Mouse (Mus musculus) liver, embryonic 11.5 days (tissue): Measurements from ENCODE around the gene Cct2. TPM values are rescaled to one million over a fixed set of nuclear protein-coding genes. Genes with fewer than 3 reads are reported as not detected.
"Not testable (repeated sequence)": the region's sequence is repeated elsewhere in the genome, so short reads cannot be mapped to it uniquely, and the experiment has no call there.

ENCODE experiments used
- ATAC-seq: fragments of 200-750 bp; cut with Nextera tagmentation; replicated peaks from 2 replicates; pipeline ENCODE4 v1.8.0; 2017; ENCODE audit warnings: moderate number of reproducible peaks, mild to moderate bottlenecking, moderate TSS enrichment, moderate library complexity; ENCODE audit not compliant: low FRiP score
- DNase-seq: peaks from one replicate; pipeline ENCODE4 v3.0.0-alpha.2; 2017; ENCODE audit warnings: low spot score
- H3K27ac ChIP-seq: fragments of 300-500 bp; sonication (generic); 2 replicates; pipeline ENCODE4 v1.5.1; 2014; ENCODE audit warnings: mild to moderate bottlenecking, low read depth, low read length, control low read depth
- H3K27me3 ChIP-seq: fragments of 300-500 bp; sonication (generic); replicated peaks from 2 replicates; pipeline ENCODE4 v1.6.1; 2014; ENCODE audit warnings: low read length, mixed read lengths; ENCODE audit not compliant: control insufficient read depth, insufficient read depth
- H3K36me3 ChIP-seq: fragments of 300-500 bp; sonication (generic); 2 replicates; pipeline ENCODE4 v1.6.1; 2014; ENCODE audit warnings: mild to moderate bottlenecking, low read length, moderate library complexity, mixed read lengths; ENCODE audit not compliant: control insufficient read depth, insufficient read depth
- H3K4me1 ChIP-seq: fragments of 300-500 bp; sonication (generic); replicated peaks from 2 replicates; pipeline ENCODE4 v1.6.1; 2014; ENCODE audit warnings: low read length, mixed read lengths; ENCODE audit not compliant: control insufficient read depth, insufficient read depth
- H3K4me2 ChIP-seq: fragments of 300-500 bp; sonication (generic); 2 replicates; pipeline ENCODE4 v1.6.1; 2014; ENCODE audit warnings: mild to moderate bottlenecking, control low read depth, moderate library complexity
- H3K4me3 ChIP-seq: fragments of 300-500 bp; sonication (generic); 2 replicates; pipeline ENCODE4 v1.5.1; 2014; ENCODE audit warnings: low read depth, low read length, control low read depth
- H3K9ac ChIP-seq: fragments of 300-500 bp; sonication (generic); 2 replicates; pipeline ENCODE4 v1.6.1; 2014; ENCODE audit warnings: low read depth, low read length, control low read depth
- H3K9me3 ChIP-seq: fragments of 300-500 bp; sonication (generic); 2 replicates; pipeline ENCODE4 v1.6.1; 2016; ENCODE audit warnings: low read length, inconsistent platforms, mixed read lengths; ENCODE audit not compliant: control insufficient read depth
- WGBS: fragments of 180-500 bp; shearing (Covaris S2); extraction: QIAGEN DNeasy Blood & Tissue Kit; methylation state at CpG from one replicate; pipeline ENCODE4 v1.1.7; 2014; 5-methylcytosine and 5-hydroxymethylcytosine counted together
- polyA plus RNA-seq: library from polyadenylated mRNA; unstranded; fragments of >200 nt; fragmentation: Nextera tagmentation; extraction: Ambion mirVana; gene quantifications from 2 replicates; pipeline ENCODE4 v1.2.1, GENCODE M21; 2014

Cct2 gene
- polyA plus RNA-seq, 1 experiment from 2014 or later, result 416 TPM

- no peak for DNase-seq
- ATAC-seq, result no peak
- Histone ChIP-seq H3K9me3 (no peaks in the 10 kb centered on the region), H3K36me3 (peaks cover 6% of the 10 kb centered on the region; the same call in 1 of the 2 replicates), H3K4me2 (peak within 1 kb of the TSS; percentile 49), H3K27ac (no peak within 1 kb of the TSS), H3K4me1 (peaks cover 12% of the 10 kb centered on the region), H3K9ac (no peak within 1 kb of the TSS), H3K27me3 (0 out of 2 replicates have a peak, but pooled peaks cover 7% of the 10 kb centered on the region), H3K4me3 (no peak within 1 kb of the TSS)
- 42% methylated on average over 40 of the region's 40 CpGs for WGBS
These were observed 18.2 kb downstream of the Cct2 start, which contains the start of gene Lrrc10 for GRCm38 (mm10) chr10:117045175-117046056. Gene Lrrc10 (plus strand): TSS chr10:117045341.

- not testable (repeated sequence) for DNase-seq, H3K9me3 ChIP-seq, H3K27ac ChIP-seq, H3K9ac ChIP-seq, H3K27me3 ChIP-seq, H3K36me3 ChIP-seq
- peaks cover 12% of the 10 kb centered on the region for H3K4me1 ChIP-seq
- 27% methylated on average over 16 of the region's 16 CpGs for WGBS
- 0 out of 2 replicates have a peak overlapping the region, but pooled peaks have one; percentile 12 for H3K4me3 ChIP-seq
- ATAC-seq, result peak; percentile 62
- H3K4me2 ChIP-seq, result peak overlapping the region; percentile 49
These were observed 20.0 kb downstream of the Cct2 start for GRCm38 (mm10) chr10:117043497-117044166.

- H3K36me3 ChIP-seq, result no peaks in the 10 kb centered on the region
- no peak overlapping the region for H3K27ac ChIP-seq
- peaks cover 12% of the 10 kb centered on the region for H3K4me1 ChIP-seq
- H3K4me3 ChIP-seq, result no peak overlapping the region
- no peak overlapping the region for H3K4me2 ChIP-seq
- no peak for ATAC-seq
- H3K9me3 ChIP-seq, result no peaks in the 10 kb centered on the region
- DNase-seq, result no peak
- H3K27me3 ChIP-seq, result 0 out of 2 replicates have a peak, but pooled peaks cover 7% of the 10 kb centered on the region
- WGBS, result 50% methylated on average over 14 of the region's 14 CpGs
- H3K9ac ChIP-seq, result no peak overlapping the region
These were observed 21.3 kb downstream of the Cct2 start for GRCm38 (mm10) chr10:117042295-117042694.

- WGBS, result 61% methylated on average over 6 of the region's 6 CpGs
These were observed 23.3 kb downstream of the Cct2 start for GRCm38 (mm10) chr10:117040355-117040754.

GRCm38 (mm10) chr10:117033785-117034184, 29.8 kb downstream of the Cct2 start:
- Histone ChIP-seq H3K4me2 (no peak overlapping the region), H3K4me3 (no peak overlapping the region), H3K27me3 (no peaks in the 10 kb centered on the region), H3K9me3 (no peaks in the 10 kb centered on the region), H3K36me3 (no peaks in the 10 kb centered on the region), H3K27ac (no peak overlapping the region), H3K4me1 (no peaks in the 10 kb centered on the region), H3K9ac (no peak overlapping the region)
- DNase-seq (peak; percentile 71), ATAC-seq (0 out of 2 replicates have a peak, but pooled peaks have one; percentile 15)
- 20% methylated on average over 8 of the region's 8 CpGs for WGBS

More at GRCm38 (mm10) chr10:117040355-117040754, 23.3 kb downstream of the Cct2 start:
- no peak overlapping the region for H3K9ac ChIP-seq
- no peak overlapping the region for H3K4me2 ChIP-seq
- H3K4me3 ChIP-seq, result no peak overlapping the region
- no peaks in the 10 kb centered on the region for H3K36me3 ChIP-seq
- H3K4me1 ChIP-seq, result peaks cover 8% of the 10 kb centered on the region
- ATAC-seq (no peak), DNase-seq (no peak)
- H3K27ac ChIP-seq, result no peak overlapping the region
- no peaks in the 10 kb centered on the region for H3K9me3 ChIP-seq
- H3K27me3 ChIP-seq, result 0 out of 2 replicates have a peak, but pooled peaks cover 2% of the 10 kb centered on the region

- Histone ChIP-seq H3K27me3 (no peaks in the 10 kb centered on the region), H3K9ac (no peak overlapping the region), H3K27ac (no peak overlapping the region), H3K36me3 (no peaks in the 10 kb centered on the region), H3K4me1 (no peaks in the 10 kb centered on the region), H3K4me2 (no peak overlapping the region), H3K9me3 (no peaks in the 10 kb centered on the region), H3K4me3 (no peak overlapping the region)
- 85% methylated on average over 3 of the region's 3 CpGs for WGBS
- DNase-seq (no peak), ATAC-seq (no peak)
These were observed 32.5 kb downstream of the Cct2 start for GRCm38 (mm10) chr10:117031160-117031559.

GRCm38 (mm10) chr10:117026176-117026575, 37.4 kb downstream of the Cct2 start:
- Histone ChIP-seq H3K4me3 (no peak overlapping the region), H3K4me1 (no peaks in the 10 kb centered on the region), H3K9me3 (no peaks in the 10 kb centered on the region), H3K27ac (no peak overlapping the region), H3K9ac (no peak overlapping the region), H3K4me2 (no peak overlapping the region), H3K27me3 (peaks cover 11% of the 10 kb centered on the region), H3K36me3 (no peaks in the 10 kb centered on the region)
- DNase-seq (no peak), ATAC-seq (no peak)
- WGBS, result 74% methylated on average over 8 of the region's 8 CpGs

- not testable (repeated sequence) for H3K9ac ChIP-seq, H3K36me3 ChIP-seq, H3K4me3 ChIP-seq, H3K9me3 ChIP-seq, H3K4me1 ChIP-seq, DNase-seq, H3K4me2 ChIP-seq, H3K27ac ChIP-seq, ATAC-seq
- peaks cover 11% of the 10 kb centered on the region for H3K27me3 ChIP-seq
These were observed 37.8 kb downstream of the Cct2 start for GRCm38 (mm10) chr10:117025776-117026175.
